29 mouse cellular contexts compared by ENCODE assay signal in the genomic region with DNA sequence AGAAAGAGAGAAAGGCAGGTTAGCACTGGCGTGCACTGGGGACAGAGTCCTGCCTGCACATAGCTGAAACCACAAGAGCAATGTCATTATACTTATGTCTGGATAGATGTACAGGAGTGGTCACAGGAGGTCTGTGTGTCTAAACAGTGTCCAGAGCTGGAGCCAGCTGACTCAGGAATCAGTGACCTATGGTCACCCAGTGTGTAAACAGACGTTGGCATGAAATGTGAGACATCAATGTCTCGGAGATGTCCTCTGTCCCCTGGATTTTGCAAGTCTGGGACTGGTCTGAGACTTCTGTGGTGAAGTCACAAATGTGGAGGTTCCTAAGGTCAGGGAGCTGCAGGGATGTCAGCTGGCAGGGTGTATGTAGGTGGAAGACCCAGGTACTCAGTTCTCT. TPM values are rescaled to one million over a fixed set of nuclear protein-coding genes. Genes with fewer than 3 reads are reported as not detected.
A peak's percentile ranks its signal among the peaks of the same experiment; 100 is the strongest.
DNase-seq lines count a peak whose midpoint lies in the region; ATAC-seq and TF ChIP-seq lines count a peak whose summit lies in the region.
"Had no signal": no experiment of that assay in that cellular context is flagged by ENCODE, and none has a peak within 500 bp of the region (broad histone marks: within the 10 kb centered on the region; RNA-seq: fewer than 3 reads in every experiment).

No protein-coding gene starts in this region.

- H3K27ac ChIP-seq in gastrocnemius, adult 2 months = peak overlapping the region; percentile 72
- H3K27ac ChIP-seq in liver, embryonic 16.5 days (ENCODE audit: low read length) = no peak overlapping the region
- H3K27ac ChIP-seq in liver, embryonic 11.5 days (ENCODE audit: low read depth, low read length) = no peak overlapping the region
- H3K27ac ChIP-seq: embryonic facial prominence, embryonic 13.5 days; embryonic facial prominence, embryonic 15.5 days; forebrain, embryonic 10.5 days; forebrain, embryonic 12.5 days had no signal

- DNase-seq in gastrocnemius, adult 2 months = no peak
- no peak for DNase-seq in gastrocnemius, postnatal 10 days
- DNase-seq in liver, embryonic 11.5 days (ENCODE audit: low spot score) = no peak
- DNase-seq in adipocyte (ENCODE audit: low spot score) = peak; percentile 50
- DNase-seq: adrenal gland, adult 2 months; adrenal gland, postnatal 10 days; adrenal gland, postnatal 25 days; B cell, adult 2 months; cerebellum, adult 11 months; cerebellum, adult 18-20 months; cerebellum, adult 8-10 months; cerebellum, adult 9-11 months; cerebellum, postnatal 14 days; cerebellum, postnatal 36 days; embryo, embryonic 11 days had no signal

- no peak for TF ChIP-seq CTCF in gastrocnemius, adult 2 months (IDR thresholded peaks at IDR 0.05)

- no peaks in the 10 kb centered on the region for H3K9me3 ChIP-seq in liver, embryonic 16.5 days (replicated peaks; ENCODE audit: control insufficient read depth, low read length)
- no peaks in the 10 kb centered on the region for H3K9me3 ChIP-seq in liver, embryonic 11.5 days (ENCODE audit: control insufficient read depth, low read length)
- H3K9me3 ChIP-seq: embryonic facial prominence, embryonic 13.5 days; embryonic facial prominence, embryonic 15.5 days; forebrain, embryonic 10.5 days; forebrain, embryonic 12.5 days had no signal

- H3K4me1 ChIP-seq in liver, embryonic 16.5 days (ENCODE audit: control insufficient read depth, low read depth, low read length) = no peaks in the 10 kb centered on the region; the same call in 1 of the 2 replicates
- H3K4me1 ChIP-seq in liver, embryonic 11.5 days (replicated peaks; ENCODE audit: control insufficient read depth, insufficient read depth, low read length) = no peaks in the 10 kb centered on the region
- H3K4me1 ChIP-seq: forebrain, embryonic 10.5 days; forebrain, embryonic 12.5 days had no signal

- no peak overlapping the region for H3K4me3 ChIP-seq in gastrocnemius, adult 2 months
- H3K4me3 ChIP-seq in liver, embryonic 16.5 days (ENCODE audit: low read depth, low read length) = no peak overlapping the region
- H3K4me3 ChIP-seq in liver, embryonic 11.5 days (ENCODE audit: low read depth, low read length) = no peak overlapping the region
- H3K4me3 ChIP-seq: embryonic facial prominence, embryonic 13.5 days; embryonic facial prominence, embryonic 15.5 days; erythroblast, embryonic 14.5 days; forebrain, embryonic 10.5 days; forebrain, embryonic 12.5 days had no signal

- no peak overlapping the region for H3K4me2 ChIP-seq in liver, embryonic 16.5 days (ENCODE audit: low read depth, low read length)
- no peak overlapping the region for H3K4me2 ChIP-seq in liver, embryonic 11.5 days
- H3K4me2 ChIP-seq: embryonic facial prominence, embryonic 13.5 days; embryonic facial prominence, embryonic 15.5 days; forebrain, embryonic 12.5 days had no signal

- WGBS in liver, embryonic 16.5 days (ENCODE audit: insufficient replicate concordance) = 47% methylated on average over 3 of the region's 3 CpGs
- 63% methylated on average over 3 of the region's 3 CpGs for WGBS in liver, embryonic 11.5 days

- H3K9ac ChIP-seq in liver, embryonic 16.5 days (ENCODE audit: low read depth, low read length) = no peak overlapping the region
- H3K9ac ChIP-seq in liver, embryonic 11.5 days (ENCODE audit: low read depth, low read length) = no peak overlapping the region
- H3K9ac ChIP-seq: embryonic facial prominence, embryonic 13.5 days; embryonic facial prominence, embryonic 15.5 days; forebrain, embryonic 12.5 days had no signal

- H3K27me3 ChIP-seq in liver, embryonic 16.5 days (ENCODE audit: control insufficient read depth, insufficient read depth, low read depth, low read length) = no peaks in the 10 kb centered on the region
- no peaks in the 10 kb centered on the region for H3K27me3 ChIP-seq in liver, embryonic 11.5 days (replicated peaks; ENCODE audit: control insufficient read depth, insufficient read depth, low read length)
- H3K27me3 ChIP-seq: CH12.LX; embryonic facial prominence, embryonic 13.5 days; embryonic facial prominence, embryonic 15.5 days; forebrain, embryonic 12.5 days; Patski had no signal

- intact Hi-C loops in gastrocnemius, adult 2 months (cut with DNase I) = no loop called here

- no peaks in the 10 kb centered on the region for H3K36me3 ChIP-seq in liver, embryonic 16.5 days (ENCODE audit: control insufficient read depth, insufficient read depth)
- no peaks in the 10 kb centered on the region for H3K36me3 ChIP-seq in liver, embryonic 11.5 days (ENCODE audit: control insufficient read depth, insufficient read depth, low read length)
- H3K36me3 ChIP-seq: embryonic facial prominence, embryonic 13.5 days; embryonic facial prominence, embryonic 15.5 days; forebrain, embryonic 10.5 days; forebrain, embryonic 12.5 days; G1E had no signal

- ATAC-seq in liver, embryonic 16.5 days (ENCODE audit: low read depth) = peak; percentile 35; the same call in 1 of the 2 replicates
- no peak for ATAC-seq in liver, embryonic 11.5 days (replicated peaks; ENCODE audit: low FRiP score)
- ATAC-seq: activated CD4-positive, CD25-positive, alpha-beta regulatory T cell, adult 4 months; CD4-positive, CD25-positive, alpha-beta regulatory T cell, adult 4 months; forebrain, embryonic 14.5 days; forebrain, embryonic 16.5 days; Patski had no signal

RNA-seq across cellular contexts. Expression of gene Col15a1, which starts 50.2 kb away (rescaled TPM):
- total RNA-seq in gastrocnemius, adult 2 months (2021) = 10 to 100 TPM; 19.5 to 37.8 TPM
- total RNA-seq in gastrocnemius, postnatal 10 days (2021) = 100 to 1,000 TPM; 332 to 359 TPM
- 0.30 and 0.57 TPM in 2 replicates for polyA plus RNA-seq in liver, embryonic 16.5 days (2015; fragmentation: Nextera tagmentation; extraction: Ambion mirVana)
- 1.2 and 1.4 TPM in 2 replicates for polyA plus RNA-seq in liver, embryonic 11.5 days (2014; fragmentation: Nextera tagmentation; extraction: Ambion mirVana)
- total RNA-seq: common myeloid progenitor, adult 5-6 weeks had no signal
- polyA plus RNA-seq: erythroblast, embryonic 14.5 days; G1E had no signal

Comparison
In these comparisons a context has a peak if more than half of its experiments do, and no peak if none do; other contexts are left out.
1. RNA of gene Col15a1, which starts 50.2 kb away (total RNA-seq): 332 to 359 TPM in gastrocnemius, postnatal 10 days; 19.5 to 37.8 TPM in gastrocnemius, adult 2 months; every median in the first group is over 4 times any median in the second.